Mouse (Mus musculus) intestine, postnatal 0 days (tissue): ENCODE measurements at regions not wholly inside any gene's neighbourhood (a gene's known extent, or its start where the extent isn't known, plus 50 kb on each side); places are given as distances from the start of the nearest gene placed in this dataset.

Source experiments
- ATAC-seq: fragments of 200-750 bp; cut with Nextera tagmentation; 2 replicates; pipeline ENCODE4 v1.8.0; 2017; ENCODE audit warnings: mild to moderate bottlenecking, moderate TSS enrichment, moderate library complexity
- H3K27ac ChIP-seq: fragments of 300-500 bp; sonication (generic); 2 replicates; pipeline ENCODE4 v1.5.1; 2014; ENCODE audit warnings: mild to moderate bottlenecking, low read depth, low read length, moderate library complexity
- H3K27me3 ChIP-seq: fragments of 300-500 bp; sonication (generic); replicated peaks from 2 replicates; pipeline ENCODE4 v1.6.1; 2014; ENCODE audit warnings: low read length, mixed read lengths; ENCODE audit not compliant: control insufficient read depth, insufficient read depth
- H3K36me3 ChIP-seq: fragments of 300-500 bp; sonication (generic); 2 replicates; pipeline ENCODE4 v1.6.1; 2014; ENCODE audit warnings: mild to moderate bottlenecking, moderate library complexity; ENCODE audit not compliant: control insufficient read depth, insufficient read depth
- H3K4me1 ChIP-seq: fragments of 300-500 bp; sonication (generic); replicated peaks from 2 replicates; pipeline ENCODE4 v1.6.1; 2014; ENCODE audit warnings: antibody characterized with exemption, low read length, mixed read lengths; ENCODE audit not compliant: control insufficient read depth, insufficient read depth
- H3K4me2 ChIP-seq: fragments of 300-500 bp; sonication (generic); replicated peaks from 2 replicates; pipeline ENCODE4 v1.6.1; 2014; ENCODE audit warnings: low read depth, mild to moderate bottlenecking, moderate library complexity
- H3K4me3 ChIP-seq: fragments of 300-500 bp; sonication (generic); 2 replicates; pipeline ENCODE4 v1.5.1; 2014; ENCODE audit warnings: low read depth, low read length
- H3K9ac ChIP-seq: fragments of 300-500 bp; sonication (generic); 2 replicates; pipeline ENCODE4 v1.6.1; 2014; ENCODE audit warnings: mild to moderate bottlenecking, low read depth, low read length
- H3K9me3 ChIP-seq: fragments of 300-500 bp; sonication (generic); 2 replicates; pipeline ENCODE4 v1.6.1; 2016; ENCODE audit warnings: mixed run types; ENCODE audit not compliant: control insufficient read depth
- CTCF ChIP-seq: sonication (generic); IDR thresholded peaks from 2 replicates; pipeline ENCODE4 v1.5.1; 2016; ENCODE audit warnings: low read depth, mild to moderate bottlenecking, control low read depth, antibody characterized with exemption, moderate library complexity
- WGBS: fragments of 180-500 bp; shearing (Covaris S2); extraction: QIAGEN DNeasy Blood & Tissue Kit; methylation state at CpG from one replicate; pipeline ENCODE4 v1.1.7; 2014; 5-methylcytosine and 5-hydroxymethylcytosine counted together

- Histone ChIP-seq H3K9me3 (no peaks in the 10 kb centered on the region), H3K27me3 (no peaks in the 10 kb centered on the region), H3K27ac (no peak overlapping the region), H3K9ac (no peak overlapping the region), H3K4me3 (no peak overlapping the region), H3K4me2 (no peak overlapping the region), H3K36me3 (no peaks in the 10 kb centered on the region), H3K4me1 (no peaks in the 10 kb centered on the region; the same call in 1 of the 2 replicates)
- 70% methylated on average over 3 of the region's 3 CpGs for WGBS
- ATAC-seq, result no peak
- TF ChIP-seq CTCF, result no peak
Measured at GRCm38 (mm10) chr4:9011952-9012351, 773.1 kb upstream of the Car8 start.

- H3K4me3 ChIP-seq, result no peak overlapping the region
- H3K9me3 ChIP-seq, result no peaks in the 10 kb centered on the region
- no peak overlapping the region for H3K4me2 ChIP-seq
- H3K36me3 ChIP-seq, result no peaks in the 10 kb centered on the region
- no peak overlapping the region for H3K27ac ChIP-seq
- H3K27me3 ChIP-seq, result no peaks in the 10 kb centered on the region
- no peak overlapping the region for H3K9ac ChIP-seq
- ATAC-seq, result no peak
- no peak for TF ChIP-seq CTCF
- WGBS, result 39% methylated on average over 7 of the region's 7 CpGs
- no peaks in the 10 kb centered on the region; the same call in 1 of the 2 replicates for H3K4me1 ChIP-seq
Measured at GRCm38 (mm10) chr4:9011129-9011518, 772.3 kb upstream of the Car8 start.

- Histone ChIP-seq H3K9ac (no peak overlapping the region), H3K27ac (no peak overlapping the region), H3K27me3 (no peaks in the 10 kb centered on the region), H3K36me3 (no peaks in the 10 kb centered on the region), H3K9me3 (no peaks in the 10 kb centered on the region), H3K4me1 (no peaks in the 10 kb centered on the region), H3K4me3 (no peak overlapping the region), H3K4me2 (no peak overlapping the region)
- no peak for TF ChIP-seq CTCF
- WGBS, result 68% methylated on average over 17 of the region's 17 CpGs
- ATAC-seq, result no peak
Measured at GRCm38 (mm10) chr4:9010381-9011128, 771.7 kb upstream of the Car8 start.

GRCm38 (mm10) chr4:9009656-9010055, 770.8 kb upstream of the Car8 start:
- WGBS, result 58% methylated on average over 4 of the region's 4 CpGs
- Histone ChIP-seq H3K27me3 (no peaks in the 10 kb centered on the region), H3K9me3 (no peaks in the 10 kb centered on the region), H3K36me3 (no peaks in the 10 kb centered on the region), H3K27ac (no peak overlapping the region), H3K4me3 (no peak overlapping the region), H3K4me2 (no peak overlapping the region), H3K4me1 (no peaks in the 10 kb centered on the region), H3K9ac (no peak overlapping the region)
- no peak for TF ChIP-seq CTCF
- ATAC-seq, result no peak

GRCm38 (mm10) chr4:9005938-9006626, 767.2 kb upstream of the Car8 start:
- H3K36me3 ChIP-seq, result no peaks in the 10 kb centered on the region
- H3K4me3 ChIP-seq, result no peak overlapping the region
- H3K4me2 ChIP-seq, result no peak overlapping the region
- WGBS, result 46% methylated on average over 8 of the region's 8 CpGs
- H3K9me3 ChIP-seq, result no peaks in the 10 kb centered on the region
- ATAC-seq, result no peak
- H3K9ac ChIP-seq, result no peak overlapping the region
- no peaks in the 10 kb centered on the region for H3K4me1 ChIP-seq
- H3K27ac ChIP-seq, result no peak overlapping the region
- TF ChIP-seq CTCF, result no peak
- H3K27me3 ChIP-seq, result no peaks in the 10 kb centered on the region

- no peak for TF ChIP-seq CTCF
- Histone ChIP-seq H3K9ac (no peak overlapping the region), H3K36me3 (no peaks in the 10 kb centered on the region), H3K4me3 (no peak overlapping the region), H3K27ac (no peak overlapping the region), H3K4me1 (no peaks in the 10 kb centered on the region), H3K27me3 (no peaks in the 10 kb centered on the region), H3K4me2 (no peak overlapping the region), H3K9me3 (no peaks in the 10 kb centered on the region)
- WGBS, result 71% methylated on average over 1 of the region's 1 CpGs
- no peak for ATAC-seq
Measured at GRCm38 (mm10) chr4:9003891-9004290, 765.0 kb upstream of the Car8 start.
